Mouse (Mus musculus) MEL (cell line): ENCODE data around the gene Tifa.

ENCODE experiments used
- BHLHE40 ChIP-seq: IDR thresholded peaks from 2 replicates; pipeline ENCODE4 v1.6.1; 2012; ENCODE audit warnings: low read depth, mild to moderate bottlenecking, inconsistent platforms, low read length, improper control_type of control experiment, borderline replicate concordance
- EP300 ChIP-seq, 2 experiments: IDR thresholded peaks; 2 replicates each; pipeline ENCODE4 v1.6.1; 2011; ENCODE audit warnings: improper control_type of control experiment in 2 of 2, low read length in 2 of 2, low read depth in 1 of 2, mild to moderate bottlenecking in 1 of 2
- JUND ChIP-seq: IDR thresholded peaks from 2 replicates; pipeline ENCODE4 v1.6.1; 2011; ENCODE audit warnings: low read depth, mild to moderate bottlenecking, improper control_type of control experiment, low read length
- POLR2A ChIP-seq, 2 experiments: IDR thresholded peaks; 2 replicates each; pipeline ENCODE4 v1.6.1; 2011 to 2012; ENCODE audit warnings: low read length in 2 of 2, mild to moderate bottlenecking in 2 of 2, control low read depth in 1 of 2, improper control_type of control experiment in 1 of 2, low read depth in 1 of 2, moderate library complexity in 1 of 2; ENCODE audit not compliant: control insufficient read depth in 1 of 2, insufficient read depth in 1 of 2, poor library complexity in 1 of 2
- TAL1 ChIP-seq: IDR thresholded peaks from 2 replicates; pipeline ENCODE4 v1.6.1; 2012; ENCODE audit warnings: mild to moderate bottlenecking, inconsistent platforms, low read length, moderate library complexity, mixed read lengths
- TBP ChIP-seq: IDR thresholded peaks from 2 replicates; pipeline ENCODE4 v1.8.0; 2011; ENCODE audit warnings: low read depth, low read length, improper control_type of control experiment
- UBTF ChIP-seq: IDR thresholded peaks from 2 replicates; pipeline ENCODE4 v1.6.1; 2012; ENCODE audit warnings: low read depth, mild to moderate bottlenecking, inconsistent platforms, low read length, improper control_type of control experiment, moderate library complexity, borderline replicate concordance; ENCODE audit not compliant: insufficient read depth
- ZNF384 ChIP-seq: IDR thresholded peaks from 2 replicates; pipeline ENCODE4 v1.6.1; 2012; ENCODE audit warnings: low read depth, mild to moderate bottlenecking, inconsistent platforms, low read length, improper control_type of control experiment

DNA sequence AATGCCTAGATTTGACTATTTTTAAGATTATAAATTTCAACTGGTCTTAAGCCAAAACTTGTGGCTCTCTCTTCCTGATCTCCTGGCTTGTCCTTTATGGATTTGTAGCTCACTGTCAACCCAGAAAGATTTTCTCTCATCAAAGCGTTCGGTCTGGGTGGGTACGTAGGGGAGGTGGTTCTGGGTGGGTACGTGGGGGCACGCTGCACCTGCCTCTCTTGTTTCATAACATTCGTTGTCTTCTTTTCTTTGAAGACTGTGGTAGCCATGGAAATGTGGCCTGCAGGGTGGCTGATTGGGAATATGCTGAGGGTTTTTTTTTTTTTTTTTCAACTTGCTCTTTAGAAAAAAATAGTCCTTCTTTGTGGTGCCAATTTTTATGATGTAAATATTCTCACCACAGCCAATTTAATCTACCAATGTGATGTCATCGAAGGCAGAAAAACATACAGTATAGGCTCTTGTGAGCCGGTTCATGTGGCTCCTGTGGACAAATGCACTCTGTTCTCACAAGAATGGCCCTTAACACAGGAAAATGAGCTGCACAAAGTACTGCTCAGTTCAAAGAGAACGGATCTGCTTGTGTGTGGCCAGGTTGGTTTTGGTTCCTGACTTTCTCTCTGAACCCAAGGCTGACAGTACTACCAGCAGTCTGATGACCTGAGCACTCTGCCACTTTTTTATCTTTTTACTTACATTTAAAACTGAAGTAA lies 78.6 kb downstream of the Tifa start:
- TF ChIP-seq EP300 (IDR thresholded peaks at IDR 0.05; ENCODE audit: low read depth in 1 of 2, low read length in 2 of 2): no peak
- TF ChIP-seq TBP: no peak
- TF ChIP-seq POLR2A (IDR thresholded peaks at IDR 0.05; ENCODE audit: control insufficient read depth in 1 of 2, insufficient read depth in 1 of 2, low read depth in 1 of 2, low read length in 2 of 2, poor library complexity in 1 of 2): no peak
- TF ChIP-seq BHLHE40: no peak
- TF ChIP-seq TAL1: no peak
- no peak for TF ChIP-seq ZNF384
- TF ChIP-seq UBTF: no peak
- TF ChIP-seq JUND: no peak
